Mouse (Mus musculus): ENCODE measurements at regions not wholly inside any gene's neighbourhood (a gene's known extent, or its start where the extent isn't known, plus 50 kb on each side); places are given as distances from the start of the nearest gene placed in this dataset.

- TF ChIP-seq CTCF (IDR thresholded peaks at IDR 0.05; ENCODE audit: borderline replicate concordance, extremely low read depth, insufficient read depth, insufficient read length) (no peak), POLR2A (IDR thresholded peaks at IDR 0.05; ENCODE audit: borderline replicate concordance, extremely low read depth, insufficient read depth, insufficient read length, poor library complexity, severe bottlenecking) (no peak)
Observed at GRCm38 (mm10) chr3:99665363-99665762, 219.8 kb upstream of the Spag17 start.

All from brain, embryonic 14.5 days (tissue).